Mouse (Mus musculus) liver, embryonic 15.5 days (tissue): Measurements from ENCODE around the gene Nkiras2. TPM values are rescaled to one million over a fixed set of nuclear protein-coding genes. Genes with fewer than 3 reads are reported as not detected.
"Not testable (repeated sequence)": the region's sequence is repeated elsewhere in the genome, so short reads cannot be mapped to it uniquely, and the experiment has no call there.

Experiments
- ATAC-seq: fragments of 200-750 bp; cut with Nextera tagmentation; 2 replicates; pipeline ENCODE4 v1.8.0; 2017; ENCODE audit warnings: moderate number of reproducible peaks, mild to moderate bottlenecking, moderate library complexity; ENCODE audit not compliant: insufficient read depth
- H3K27ac ChIP-seq: fragments of 300-500 bp; sonication (generic); replicated peaks from 2 replicates; pipeline ENCODE4 v1.5.1; 2015; ENCODE audit warnings: mild to moderate bottlenecking, inconsistent platforms
- H3K27me3 ChIP-seq: fragments of 300-500 bp; sonication (generic); 2 replicates; pipeline ENCODE4 v1.6.1; 2015; ENCODE audit warnings: mild to moderate bottlenecking, inconsistent platforms
- H3K36me3 ChIP-seq: fragments of 300-500 bp; sonication (generic); replicated peaks from 2 replicates; pipeline ENCODE4 v1.6.1; 2015; ENCODE audit warnings: moderate library complexity, mild to moderate bottlenecking, inconsistent platforms
- H3K4me1 ChIP-seq: fragments of 300-500 bp; sonication (generic); replicated peaks from 2 replicates; pipeline ENCODE4 v1.6.1; 2015; ENCODE audit warnings: inconsistent platforms
- H3K4me2 ChIP-seq: fragments of 300-500 bp; sonication (generic); 2 replicates; pipeline ENCODE4 v1.6.1; 2015; ENCODE audit warnings: moderate library complexity, mild to moderate bottlenecking, inconsistent platforms
- H3K4me3 ChIP-seq: fragments of 300-500 bp; sonication (generic); replicated peaks from 2 replicates; pipeline ENCODE4 v1.5.1; 2015; ENCODE audit warnings: mild to moderate bottlenecking, inconsistent platforms
- H3K9ac ChIP-seq: fragments of 300-500 bp; sonication (generic); 2 replicates; pipeline ENCODE4 v1.6.1; 2015; ENCODE audit warnings: moderate library complexity, mild to moderate bottlenecking, inconsistent platforms
- H3K9me3 ChIP-seq: fragments of 300-500 bp; sonication (generic); replicated peaks from 2 replicates; pipeline ENCODE4 v1.6.1; 2016; ENCODE audit warnings: inconsistent platforms
- WGBS: fragments of 180-500 bp; shearing (Covaris S2); methylation state at CpG from one replicate; pipeline ENCODE4 v1.1.7; 2015; ENCODE audit warnings: mixed read lengths; ENCODE audit not compliant: insufficient replicate concordance; 5-methylcytosine and 5-hydroxymethylcytosine counted together
- polyA plus RNA-seq: library from polyadenylated mRNA; unstranded; fragments of >200 nt; fragmentation: Nextera tagmentation; extraction: Ambion mirVana; gene quantifications from 2 replicates; pipeline ENCODE4 v1.2.1, GENCODE M21; 2015

Gene Nkiras2
- polyA plus RNA-seq, 1 experiment from 2014 or later: 18.8 TPM

DNA sequence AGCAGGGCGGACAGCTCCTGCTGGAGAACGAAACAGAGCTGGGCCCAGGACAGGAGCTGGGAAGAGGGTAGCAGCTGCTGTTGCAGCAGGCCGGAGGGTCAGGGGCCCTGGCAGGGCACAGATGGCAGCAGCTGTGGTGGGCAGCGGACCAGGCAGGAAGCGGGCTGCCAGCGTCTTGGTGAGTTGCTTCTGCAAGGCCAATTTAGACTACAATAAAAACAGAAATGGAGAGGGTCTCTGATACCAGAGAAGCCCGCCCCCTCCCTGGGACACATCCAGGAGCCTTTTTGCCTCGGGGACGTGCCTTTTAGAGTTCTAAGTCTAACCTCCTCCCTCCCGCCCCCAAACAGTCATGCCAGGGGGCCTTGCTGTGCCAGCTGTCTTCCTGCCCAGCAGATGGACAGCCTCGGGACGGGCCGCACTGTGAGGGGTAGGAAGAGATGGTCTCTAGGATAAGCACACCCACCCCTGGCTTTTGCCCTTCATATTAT, 9.9 kb downstream of the Nkiras2 start:
- H3K4me2 ChIP-seq: no peak overlapping the region
- ATAC-seq: no peak
- no peak overlapping the region for H3K9ac ChIP-seq
- no peak overlapping the region for H3K27ac ChIP-seq
- peaks cover 43% of the 10 kb centered on the region for H3K4me1 ChIP-seq
- peaks cover 20% of the 10 kb centered on the region for H3K36me3 ChIP-seq
- 51% methylated on average over 13 of the region's 13 CpGs for WGBS
- no peaks in the 10 kb centered on the region for H3K9me3 ChIP-seq
- no peak overlapping the region for H3K4me3 ChIP-seq
- 0 out of 2 replicates have a peak, but pooled peaks cover 7% of the 10 kb centered on the region for H3K27me3 ChIP-seq

DNA sequence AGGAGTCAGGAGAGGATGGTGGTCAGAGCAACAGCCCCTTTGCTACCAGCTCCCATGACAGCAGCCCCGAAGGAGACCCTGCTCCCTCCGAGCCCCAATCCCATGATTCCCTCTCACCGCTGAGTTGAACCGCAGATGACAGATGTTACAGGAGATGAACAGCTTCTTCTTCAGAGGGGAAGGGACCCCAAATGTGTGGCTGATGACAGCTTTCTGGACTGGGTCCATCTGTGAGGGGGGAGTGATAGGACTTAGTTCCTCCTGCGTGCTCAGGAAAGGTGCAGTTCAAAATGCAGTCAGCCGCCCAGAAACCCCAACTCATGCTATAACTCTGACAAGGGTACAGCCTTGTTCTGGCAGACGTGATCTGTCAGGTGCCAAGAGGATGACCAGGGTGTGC, 15.5 kb downstream of the Nkiras2 start:
- H3K4me1 ChIP-seq: no peaks in the 10 kb centered on the region
- ATAC-seq: no peak
- peaks cover 46% of the 10 kb centered on the region for H3K27me3 ChIP-seq
- WGBS: 51% methylated on average over 7 of the region's 7 CpGs
- no peak overlapping the region for H3K27ac ChIP-seq
- H3K36me3 ChIP-seq: no peaks in the 10 kb centered on the region
- H3K4me2 ChIP-seq: no peak overlapping the region
- H3K9ac ChIP-seq: no peak overlapping the region
- no peak overlapping the region for H3K4me3 ChIP-seq
- no peaks in the 10 kb centered on the region for H3K9me3 ChIP-seq

DNA sequence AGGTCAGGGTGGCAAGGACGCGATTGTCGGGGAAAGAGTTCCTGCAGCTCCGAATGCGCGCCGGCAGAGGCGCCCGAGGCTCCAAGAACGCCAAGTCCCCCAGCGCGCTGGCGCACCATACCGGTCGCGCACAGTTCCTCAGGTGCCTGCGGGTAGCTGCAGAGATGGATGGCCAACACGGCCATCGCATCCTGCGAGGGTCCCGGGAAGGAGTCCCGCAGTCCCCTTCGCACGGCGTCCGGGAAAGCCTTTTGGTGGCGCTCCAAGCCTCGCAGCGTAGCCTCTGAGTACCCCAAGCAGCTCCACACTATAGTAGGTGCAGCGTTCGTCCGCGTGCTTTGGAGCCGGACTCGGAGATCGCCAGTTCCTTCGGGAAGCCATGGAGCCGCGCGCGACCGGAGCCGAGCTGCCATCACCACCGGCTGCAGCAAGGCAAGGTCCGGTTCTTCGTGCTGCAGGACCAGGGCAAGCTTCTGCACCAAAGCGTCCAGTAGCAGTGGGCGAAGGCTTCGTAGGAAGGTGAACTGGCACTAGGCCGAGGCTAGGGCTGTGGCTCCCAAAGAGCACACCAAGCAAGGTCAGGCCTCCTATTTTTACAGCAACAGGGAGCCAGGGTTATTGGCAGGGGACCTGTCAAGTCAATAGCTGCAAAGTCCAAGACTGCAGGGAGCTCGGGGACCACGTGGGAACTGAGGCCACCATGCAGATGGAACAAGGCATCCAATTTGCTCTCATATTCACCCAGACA, 21.3 kb downstream of the Nkiras2 start:
- Histone ChIP-seq H3K9ac (no peak overlapping the region), H3K4me2 (peak overlapping the region; percentile 55), H3K27ac (no peak overlapping the region), H3K27me3 (peaks cover 58% of the 10 kb centered on the region), H3K9me3 (no peaks in the 10 kb centered on the region), H3K36me3 (no peaks in the 10 kb centered on the region), H3K4me1 (peaks cover 8% of the 10 kb centered on the region; the same call in 1 of the 2 replicates), H3K4me3 (peak overlapping the region; percentile 12; the same call in 1 of the 2 replicates)
- WGBS: 7% methylated on average over 52 of the region's 52 CpGs
- ATAC-seq: no peak

DNA sequence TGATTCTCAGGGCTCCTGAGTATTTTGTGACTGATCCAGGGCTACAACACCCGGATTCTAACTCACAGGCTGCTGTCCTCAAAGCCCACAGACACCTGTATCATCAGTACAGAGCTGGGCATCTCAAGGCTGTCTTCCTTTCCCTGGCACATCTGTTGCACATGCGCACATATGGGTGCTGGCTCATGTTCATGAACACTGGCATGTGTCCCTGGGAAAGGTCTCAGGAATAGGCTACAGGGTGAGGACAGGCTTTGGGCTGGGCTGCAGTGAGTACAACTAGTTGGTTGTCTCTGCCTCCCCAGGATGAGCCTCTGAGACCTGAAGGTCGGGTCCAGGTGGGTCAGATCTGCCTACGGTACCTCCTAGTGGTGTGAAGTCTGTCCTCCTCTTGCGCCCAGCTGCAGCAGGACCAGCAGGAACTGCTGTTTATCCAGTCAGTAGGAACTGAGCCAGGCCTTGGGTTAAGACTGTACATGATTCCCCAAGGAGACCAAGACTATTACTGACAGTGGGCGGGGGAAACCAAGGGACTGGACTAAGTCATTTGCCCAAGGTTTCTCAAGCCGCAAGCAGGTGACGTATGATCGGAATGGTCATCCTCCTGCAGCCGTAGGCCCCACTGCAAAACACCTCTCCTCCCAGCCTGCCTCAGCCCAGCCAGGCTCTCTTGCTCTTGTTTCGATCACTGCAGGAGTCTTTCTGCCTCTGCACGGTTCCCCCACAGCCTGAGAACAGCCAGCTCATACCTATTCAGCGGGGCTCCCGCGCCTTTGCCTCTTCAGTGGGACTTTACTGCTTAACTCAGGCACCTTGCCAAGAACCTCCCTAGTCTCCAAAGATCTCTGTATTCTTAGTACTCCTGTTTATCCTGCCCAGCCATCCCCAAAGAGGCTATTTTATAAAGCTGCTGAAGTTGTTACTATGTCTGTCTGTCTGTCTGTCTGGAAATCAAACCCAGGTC, 24.9 kb downstream of the Nkiras2 start:
- peaks cover 8% of the 10 kb centered on the region; the same call in 1 of the 2 replicates for H3K4me1 ChIP-seq
- H3K9ac ChIP-seq: no peak overlapping the region
- H3K27ac ChIP-seq: no peak overlapping the region
- H3K27me3 ChIP-seq: peaks cover 43% of the 10 kb centered on the region
- H3K4me3 ChIP-seq: no peak overlapping the region
- WGBS: 62% methylated on average over 15 of the region's 15 CpGs
- no peaks in the 10 kb centered on the region for H3K36me3 ChIP-seq
- ATAC-seq: no peak
- no peaks in the 10 kb centered on the region for H3K9me3 ChIP-seq
- no peak overlapping the region for H3K4me2 ChIP-seq

DNA sequence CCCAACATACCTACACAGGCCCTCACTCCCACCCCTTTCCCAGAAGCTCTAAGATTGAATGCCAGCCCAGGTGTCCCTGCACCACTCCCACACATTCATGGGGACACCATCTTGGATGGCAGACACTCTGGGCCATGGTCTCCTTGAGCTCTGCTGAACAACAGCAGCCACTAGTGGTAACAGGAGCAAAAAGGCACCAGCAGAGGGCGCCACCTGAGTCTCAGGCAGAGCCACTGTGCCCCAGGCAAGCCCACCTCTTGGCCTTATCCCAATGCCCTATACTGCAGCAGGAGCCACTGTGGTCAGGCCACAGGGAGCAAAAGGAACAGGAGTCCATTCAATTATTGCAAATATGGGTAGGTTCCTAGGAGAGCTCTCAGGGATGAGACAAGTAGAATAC, 27.2 kb downstream of the Nkiras2 start:
- Histone ChIP-seq H3K4me1 (no peaks in the 10 kb centered on the region), H3K9ac (no peak overlapping the region), H3K9me3 (no peaks in the 10 kb centered on the region), H3K36me3 (no peaks in the 10 kb centered on the region), H3K4me3 (no peak overlapping the region), H3K4me2 (no peak overlapping the region), H3K27me3 (peaks cover 39% of the 10 kb centered on the region), H3K27ac (no peak overlapping the region)
- no peak for ATAC-seq
- WGBS: 0% methylated on average over 1 of the region's 1 CpGs

DNA sequence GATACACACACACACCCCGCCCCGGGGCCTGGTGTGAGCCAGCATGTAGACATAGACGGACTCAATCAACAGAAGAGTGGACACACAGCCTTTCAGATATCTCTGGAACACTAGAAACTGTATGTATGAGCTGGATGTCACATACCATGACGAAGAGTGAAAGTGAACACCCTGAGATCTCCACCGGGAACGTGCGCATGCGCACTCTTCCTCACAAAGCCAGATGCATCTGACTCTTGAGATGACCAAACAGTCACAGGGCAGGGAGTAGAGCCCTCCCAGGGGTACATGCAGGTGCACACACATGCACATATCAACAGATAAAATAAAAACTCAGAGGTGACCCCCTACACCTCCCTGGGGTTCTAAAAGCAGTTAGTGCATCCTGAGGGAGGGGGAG, 29.4 kb downstream of the Nkiras2 start:
- Histone ChIP-seq H3K36me3 (no peaks in the 10 kb centered on the region), H3K4me1 (no peaks in the 10 kb centered on the region), H3K9ac (no peak overlapping the region), H3K4me2 (no peak overlapping the region), H3K9me3 (no peaks in the 10 kb centered on the region), H3K4me3 (no peak overlapping the region), H3K27me3 (peaks cover 42% of the 10 kb centered on the region), H3K27ac (no peak overlapping the region)
- ATAC-seq: no peak
- WGBS: 74% methylated on average over 8 of the region's 8 CpGs

DNA sequence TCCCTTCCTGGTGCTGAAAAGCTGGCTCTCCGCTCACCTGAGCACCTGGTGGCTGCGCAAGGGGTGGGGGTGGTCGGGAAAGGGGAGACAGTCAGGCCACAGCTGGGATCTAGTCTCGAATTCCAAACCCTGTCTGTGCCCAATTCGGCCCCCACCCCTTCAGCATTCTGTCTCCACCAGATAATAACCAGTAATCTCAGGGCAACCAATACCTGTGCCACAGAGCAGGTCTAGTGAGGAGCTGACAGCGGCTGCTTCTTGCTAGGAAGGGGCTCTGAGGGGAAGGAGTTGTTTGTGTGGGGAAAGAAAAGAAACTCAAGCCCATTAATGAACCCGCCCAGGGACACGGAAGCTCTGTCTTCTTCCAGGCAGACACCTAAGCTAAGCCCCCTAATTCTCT, 32.2 kb downstream of the Nkiras2 start:
- 15% methylated on average over 8 of the region's 8 CpGs for WGBS
- Histone ChIP-seq H3K4me3 (no peak overlapping the region), H3K9ac (no peak overlapping the region), H3K27ac (no peak overlapping the region), H3K4me1 (no peaks in the 10 kb centered on the region), H3K9me3 (no peaks in the 10 kb centered on the region), H3K27me3 (peaks cover 37% of the 10 kb centered on the region), H3K4me2 (no peak overlapping the region), H3K36me3 (no peaks in the 10 kb centered on the region)
- ATAC-seq: no peak

DNA sequence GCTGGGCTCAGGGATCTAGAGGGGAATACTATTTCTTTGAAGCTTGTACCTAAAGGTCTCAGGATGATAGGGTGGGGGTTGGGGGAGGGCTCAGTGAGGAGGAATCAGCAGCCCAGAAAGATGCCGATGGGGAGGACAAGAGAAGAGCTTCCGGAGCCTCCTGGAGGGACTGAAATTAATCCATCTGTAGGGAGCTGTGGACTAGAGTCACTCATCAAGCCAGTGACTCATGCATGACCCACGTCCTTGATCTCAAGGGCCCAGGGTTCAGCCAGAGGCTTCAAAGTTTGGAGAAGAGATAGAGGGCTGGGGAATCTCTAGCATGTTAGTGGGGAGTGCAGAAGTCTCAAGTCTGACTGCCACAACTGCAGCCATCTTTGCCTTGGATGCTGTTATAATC, 32.7 kb downstream of the Nkiras2 start:
- Histone ChIP-seq H3K27me3 (peaks cover 37% of the 10 kb centered on the region), H3K4me2 (no peak overlapping the region), H3K27ac (no peak overlapping the region), H3K4me3 (no peak overlapping the region), H3K9ac (no peak overlapping the region), H3K9me3 (no peaks in the 10 kb centered on the region), H3K4me1 (no peaks in the 10 kb centered on the region), H3K36me3 (no peaks in the 10 kb centered on the region)
- ATAC-seq: no peak
- WGBS: 29% methylated on average over 3 of the region's 3 CpGs

DNA sequence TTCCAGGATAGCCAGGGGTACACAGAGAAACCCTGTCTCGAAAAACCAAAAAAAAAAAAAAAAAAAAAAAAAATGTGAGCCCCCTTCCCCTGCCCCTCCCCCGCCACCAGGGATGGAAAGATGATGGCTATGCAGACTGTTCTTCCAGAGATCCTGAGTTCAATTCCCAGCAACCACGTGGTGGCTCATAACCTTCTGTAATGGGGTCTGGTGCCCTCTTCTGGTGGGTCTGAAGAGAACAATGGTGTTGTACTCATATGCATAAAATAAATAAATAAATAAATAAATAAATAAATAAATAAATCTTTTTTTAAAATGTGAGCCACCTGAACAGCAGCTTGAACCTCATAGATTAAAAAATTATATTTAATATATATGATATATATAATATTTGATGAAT, 36.5 kb downstream of the Nkiras2 start:
- not testable (repeated sequence) for H3K36me3 ChIP-seq, H3K27ac ChIP-seq, H3K9me3 ChIP-seq, ATAC-seq, H3K4me1 ChIP-seq, H3K9ac ChIP-seq, H3K4me2 ChIP-seq, H3K4me3 ChIP-seq
- peaks cover 20% of the 10 kb centered on the region for H3K27me3 ChIP-seq
- 36% methylated on average over 3 of the region's 3 CpGs for WGBS

DNA sequence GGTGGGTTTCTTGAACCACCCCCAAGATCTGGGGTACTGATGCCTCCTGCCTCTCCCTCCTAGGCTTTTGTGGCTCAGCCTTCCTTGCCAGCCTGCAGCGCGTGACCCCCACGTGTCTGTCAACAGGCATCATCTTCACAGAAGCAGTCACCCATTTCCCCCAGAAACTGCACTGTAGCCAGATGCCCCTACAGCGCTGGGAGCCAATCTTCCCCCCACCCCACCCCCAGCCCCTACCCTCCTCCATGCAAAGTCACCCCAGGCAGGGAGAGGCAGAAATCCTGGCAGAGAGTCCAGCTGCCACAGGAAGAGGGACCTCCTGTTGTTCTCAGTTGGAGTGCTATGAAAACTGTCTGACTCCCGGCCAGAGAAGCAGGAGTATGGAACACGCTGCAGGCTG, 37.4 kb downstream of the Nkiras2 start:
- no peak overlapping the region for H3K4me3 ChIP-seq
- WGBS: 26% methylated on average over 6 of the region's 6 CpGs

DNA sequence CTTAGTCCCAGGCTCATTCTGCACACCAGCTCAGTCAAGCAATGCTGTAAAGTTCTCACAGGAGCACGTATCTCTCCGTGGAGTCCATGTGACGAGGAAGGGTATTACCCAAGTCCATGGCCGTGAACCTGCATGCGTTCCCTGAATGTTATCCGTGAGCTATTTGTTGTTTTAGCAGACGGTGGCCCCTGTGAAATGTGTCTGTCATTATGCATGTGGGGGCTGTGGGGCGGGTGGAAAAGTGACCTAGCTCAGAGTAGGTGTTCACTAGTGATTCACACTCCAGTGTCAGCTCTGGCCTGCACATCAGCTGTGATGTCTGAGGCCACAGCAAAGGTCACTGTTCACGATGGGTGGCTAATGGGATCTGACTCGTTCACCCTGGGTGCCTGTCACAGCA, 40.8 kb downstream of the Nkiras2 start:
- H3K9me3 ChIP-seq: no peaks in the 10 kb centered on the region
- no peaks in the 10 kb centered on the region for H3K4me1 ChIP-seq
- H3K9ac ChIP-seq: no peak overlapping the region
- H3K4me3 ChIP-seq: no peak overlapping the region
- H3K27ac ChIP-seq: no peak overlapping the region
- H3K36me3 ChIP-seq: no peaks in the 10 kb centered on the region
- ATAC-seq: no peak
- no peak overlapping the region for H3K4me2 ChIP-seq
- WGBS: 62% methylated on average over 10 of the region's 10 CpGs
- H3K27me3 ChIP-seq: peaks cover 5% of the 10 kb centered on the region; the same call in 1 of the 2 replicates

More for the DNA sequence above, 37.4 kb downstream of the Nkiras2 start:
- Histone ChIP-seq H3K27me3 (peaks cover 13% of the 10 kb centered on the region), H3K9me3 (no peaks in the 10 kb centered on the region), H3K4me2 (no peak overlapping the region), H3K27ac (no peak overlapping the region), H3K36me3 (no peaks in the 10 kb centered on the region), H3K9ac (no peak overlapping the region), H3K4me1 (no peaks in the 10 kb centered on the region)
- no peak for ATAC-seq
